Comparison of ENCODE assay signal across 9 mouse cellular contexts in the genomic region with DNA sequence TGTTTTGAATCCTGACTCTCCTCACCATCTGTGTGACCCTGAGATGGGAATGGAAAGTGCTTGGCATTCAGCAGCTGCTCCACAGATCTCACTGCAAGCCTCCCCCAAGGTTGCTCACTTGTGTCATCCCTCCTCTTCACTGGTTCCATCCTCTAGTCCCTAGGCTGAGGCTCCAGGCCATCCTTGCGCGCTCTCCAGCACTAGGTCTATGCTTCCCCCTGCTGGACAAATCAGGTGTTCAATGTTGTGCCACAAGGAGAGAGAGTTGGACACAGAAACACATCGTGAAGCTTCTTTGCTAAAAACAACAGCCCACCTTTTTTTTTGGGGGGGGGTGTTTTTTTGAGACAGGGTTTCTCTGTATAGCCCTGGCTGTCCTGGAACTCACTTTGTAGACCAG. TPM values are rescaled to one million over a fixed set of nuclear protein-coding genes. Genes with fewer than 3 reads are reported as not detected.
DNase-seq lines count a peak whose midpoint lies in the region; ATAC-seq and TF ChIP-seq lines count a peak whose summit lies in the region.
"Had no signal": no experiment of that assay in that cellular context is flagged by ENCODE, and none has a peak within 500 bp of the region (broad histone marks: within the 10 kb centered on the region; RNA-seq: fewer than 3 reads in every experiment).

No protein-coding gene starts in this region.

- TF ChIP-seq POLR2A in liver, adult 2 months (IDR thresholded peaks at IDR 0.05; ENCODE audit: extremely low read depth, insufficient read depth, low read length) = no peak

- H3K4me2 ChIP-seq in kidney, embryonic 16.5 days (replicated peaks; ENCODE audit: low read depth, low read length) = no peak overlapping the region
- H3K4me2 ChIP-seq in stomach, postnatal 0 days (replicated peaks; ENCODE audit: low read depth) = no peak overlapping the region

- no peak overlapping the region for H3K4me3 ChIP-seq in kidney, embryonic 16.5 days (ENCODE audit: low read length)
- H3K4me3 ChIP-seq in liver, adult 2 months (ENCODE audit: insufficient read depth, low read depth, low read length) = no peak overlapping the region
- H3K4me3 ChIP-seq in stomach, postnatal 0 days (ENCODE audit: low read depth, low read length) = no peak overlapping the region

- no peak for TF ChIP-seq EP300 in stomach, postnatal 0 days (optimal IDR thresholded peaks at IDR 0.05)

- peaks cover 19% of the 10 kb centered on the region for H3K27me3 ChIP-seq in kidney, embryonic 16.5 days (ENCODE audit: insufficient read depth, low read length)
- no peaks in the 10 kb centered on the region for H3K27me3 ChIP-seq in liver, adult 2 months (ENCODE audit: control insufficient read depth, insufficient read depth, low read length)
- H3K27me3 ChIP-seq in stomach, postnatal 0 days (ENCODE audit: control insufficient read depth, insufficient read depth, low read length) = no peaks in the 10 kb centered on the region

- no peak overlapping the region for H3K9ac ChIP-seq in kidney, embryonic 16.5 days (replicated peaks; ENCODE audit: low read length)
- no peak overlapping the region for H3K9ac ChIP-seq in liver, adult 2 months (ENCODE audit: low read depth, low read length)
- H3K9ac ChIP-seq in stomach, postnatal 0 days (ENCODE audit: low read length) = no peak overlapping the region

- ATAC-seq in common myeloid progenitor, adult 5-6 weeks (replicated peaks; ENCODE audit: low read depth, poor library complexity, severe bottlenecking) = peak; percentile 82
- peak; percentile 62; the same call in 1 of the 2 replicates for ATAC-seq in kidney, embryonic 16.5 days (ENCODE audit: low FRiP score, low TSS enrichment)
- ATAC-seq in stomach, postnatal 0 days (ENCODE audit: low FRiP score, low TSS enrichment) = peak; percentile 69

- H3K36me3 ChIP-seq in kidney, embryonic 16.5 days (ENCODE audit: insufficient read depth, low read length) = no peaks in the 10 kb centered on the region
- no peaks in the 10 kb centered on the region for H3K36me3 ChIP-seq in liver, adult 2 months (ENCODE audit: control insufficient read depth, insufficient read depth, low read length)
- 0 out of 2 replicates have a peak, but pooled peaks cover 4% of the 10 kb centered on the region for H3K36me3 ChIP-seq in stomach, postnatal 0 days (ENCODE audit: control insufficient read depth, insufficient read depth, low read length)

- H3K4me1 ChIP-seq in kidney, embryonic 16.5 days (ENCODE audit: insufficient read depth, low read length) = 0 out of 2 replicates have a peak, but pooled peaks cover 3% of the 10 kb centered on the region
- no peaks in the 10 kb centered on the region for H3K4me1 ChIP-seq in liver, adult 2 months (ENCODE audit: control insufficient read depth, insufficient read depth, low read length)
- no peaks in the 10 kb centered on the region for H3K4me1 ChIP-seq in stomach, postnatal 0 days (replicated peaks; ENCODE audit: control insufficient read depth, insufficient read depth)

- DNase-seq in urinary bladder, postnatal 14 days (ENCODE audit: low spot score) = peak; percentile 81
- no peak for DNase-seq in urinary bladder, postnatal 10 days (ENCODE audit: low spot score)
- peak; percentile 73 for DNase-seq in gastrocnemius, postnatal 14 days
- DNase-seq in liver, adult 2 months (ENCODE audit: extremely low read depth, low read depth, low spot score) = peak; percentile 21
- DNase-seq in neural tube, embryonic 10.5 days (ENCODE audit: extremely low spot score, low spot score) = peak; percentile 71
- DNase-seq in stomach, postnatal 0 days (ENCODE audit: low spot score) = peak; percentile 78

- intact Hi-C loops in gastrocnemius, postnatal 14 days (cut with DNase I; ENCODE audit: low total_unique reads) = loop anchor here (5.0 kb wide), 1 partner anchor 109 kb away; no protein-coding TSS in a partner anchor

- WGBS in kidney, embryonic 16.5 days = 8% methylated on average over 3 of the region's 3 CpGs
- WGBS in liver, adult 2 months = 30% methylated on average over 3 of the region's 3 CpGs
- WGBS in stomach, postnatal 0 days = 18% methylated on average over 3 of the region's 3 CpGs

- peak; percentile 81 for TF ChIP-seq CTCF in liver, adult 2 months (IDR thresholded peaks at IDR 0.05; ENCODE audit: low read depth, low read length)
- TF ChIP-seq CTCF in stomach, postnatal 0 days (IDR thresholded peaks at IDR 0.05; ENCODE audit: low read depth) = peak; percentile 96

- no peaks in the 10 kb centered on the region for H3K9me3 ChIP-seq in kidney, embryonic 16.5 days (ENCODE audit: low read length)
- H3K9me3 ChIP-seq in stomach, postnatal 0 days (ENCODE audit: control insufficient read depth, low read length) = no peaks in the 10 kb centered on the region
- H3K9me3 ChIP-seq: megakaryocyte, embryonic 14.5 days had no signal

- no peak overlapping the region for H3K27ac ChIP-seq in kidney, embryonic 16.5 days (ENCODE audit: low read length)
- H3K27ac ChIP-seq in liver, adult 2 months (replicated peaks; ENCODE audit: insufficient read depth, low read depth, low read length) = no peak overlapping the region
- H3K27ac ChIP-seq in stomach, postnatal 0 days (replicated peaks) = no peak overlapping the region

- no peaks in the 10 kb centered on the region for H3K79me2 ChIP-seq in liver, adult 2 months (ENCODE audit: control insufficient read depth, insufficient read depth, low read length)

RNA-seq across cellular contexts. Expression of a gene that starts 19.6 kb away (rescaled TPM):
- total RNA-seq in common myeloid progenitor, adult 5-6 weeks (2017) = 0.15 and 0.41 TPM in 2 replicates
- 10 to 100 TPM; 31.8 to 39.9 TPM for total RNA-seq in gastrocnemius, postnatal 14 days (2021)
- polyA plus RNA-seq in kidney, embryonic 16.5 days (2015; fragmentation: Nextera tagmentation; extraction: Ambion mirVana) = 10.9 and 12.0 TPM in 2 replicates
- 0.18 and 0.20 TPM in 2 replicates for total RNA-seq in liver, adult 2 months (2014; rRNA removed)
- polyA plus RNA-seq in liver, adult 2 months (2012; rRNA removed) = 0.09 and 0.12 TPM in 2 replicates
- polyA plus RNA-seq in stomach, postnatal 0 days (2015; fragmentation: Nextera tagmentation; extraction: Ambion mirVana) = 11.1 and 12.2 TPM in 2 replicates

RNA-seq across cellular contexts. Expression of a gene that starts 20.1 kb away (rescaled TPM):
- not detected in 2 replicates for total RNA-seq in common myeloid progenitor, adult 5-6 weeks (2017)
- under 1 TPM; 0.37 to 0.58 TPM for total RNA-seq in gastrocnemius, postnatal 14 days (2021)
- 3.2 and 3.3 TPM in 2 replicates for polyA plus RNA-seq in kidney, embryonic 16.5 days (2015; fragmentation: Nextera tagmentation; extraction: Ambion mirVana)
- not detected in 2 replicates for total RNA-seq in liver, adult 2 months (2014; rRNA removed)
- not detected in 2 replicates for polyA plus RNA-seq in liver, adult 2 months (2012; rRNA removed)
- polyA plus RNA-seq in stomach, postnatal 0 days (2015; fragmentation: Nextera tagmentation; extraction: Ambion mirVana) = 0.32 and 0.35 TPM in 2 replicates

Comparison
In these comparisons a context has a peak if more than half of its experiments do, and no peak if none do; other contexts are left out.
1. RNA of a gene that starts 19.6 kb away (total RNA-seq): 31.8 to 39.9 TPM in gastrocnemius, postnatal 14 days; 0.15 to 0.41 TPM in common myeloid progenitor, adult 5-6 weeks and 0.18 to 0.20 TPM in liver, adult 2 months; every median in the first group is over 10 times any median in the second.
2. Peak in every context shown above with its lines, with median percentiles within 50 percentile points of each other: ATAC-seq.